8 mouse cellular contexts compared by ENCODE assay signal in the genomic region with DNA sequence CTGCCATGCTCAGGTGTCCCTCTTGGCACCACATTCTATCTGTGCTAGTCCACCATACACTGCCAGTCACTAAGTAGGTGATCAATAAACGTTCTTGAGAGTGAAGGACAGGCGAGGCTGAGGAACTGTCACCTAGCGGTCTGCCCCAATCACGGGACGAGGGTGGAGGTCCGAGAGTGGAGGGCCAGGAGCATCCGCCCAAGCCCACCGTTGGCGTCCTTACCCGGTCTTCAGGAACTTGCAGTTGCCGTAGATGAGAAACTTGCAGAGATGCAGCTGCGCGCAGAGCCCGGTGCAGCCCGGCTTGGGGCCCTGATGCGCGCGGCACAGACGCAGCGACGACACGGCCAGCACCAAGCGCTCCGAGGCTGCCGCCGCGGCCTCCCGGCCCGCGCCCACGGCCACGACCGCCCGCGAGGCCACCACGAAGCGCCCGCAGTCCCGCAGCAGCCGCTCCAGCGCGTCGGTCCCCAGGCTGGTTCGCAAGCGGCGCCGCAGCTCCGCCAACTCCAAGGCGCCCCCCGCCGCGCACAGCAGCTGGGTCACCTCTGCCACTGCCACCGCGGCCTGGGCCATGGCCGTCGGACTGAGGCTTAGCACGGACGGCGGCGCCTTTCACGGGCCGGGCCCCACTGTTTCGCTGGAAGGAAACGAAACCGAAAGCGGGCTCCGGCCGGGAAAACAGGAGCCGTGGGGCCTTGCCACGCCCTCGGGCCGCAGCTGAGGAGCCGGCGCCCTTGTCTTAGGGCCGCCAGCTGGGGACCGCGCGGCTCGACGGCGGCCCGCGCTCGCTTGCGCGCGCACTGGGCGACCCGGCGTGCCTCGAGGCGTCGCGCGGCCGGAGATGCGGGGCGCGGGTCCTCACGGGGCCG. TPM values are rescaled to one million over a fixed set of nuclear protein-coding genes. Genes with fewer than 3 reads are reported as not detected.
DNase-seq lines count a peak whose midpoint lies in the region; ATAC-seq and TF ChIP-seq lines count a peak whose summit lies in the region.

A gene (minus strand): TSS at position 766 of the 872 bp plus-strand sequence.

- peaks cover 68% of the 10 kb centered on the region for H3K27me3 ChIP-seq in forebrain, embryonic 13.5 days
- peaks cover 22% of the 10 kb centered on the region for H3K27me3 ChIP-seq in neural tube, embryonic 14.5 days (ENCODE audit: control insufficient read depth, insufficient read depth, low read length)

- intact Hi-C loops in heart, postnatal 10 days (cut with DNase I): no loop called here

- peak; percentile 54; the same call in 1 of the 2 replicates for TF ChIP-seq POLR2A in lung, adult 2 months (IDR thresholded peaks at IDR 0.05; ENCODE audit: borderline replicate concordance, extremely low read depth, low read depth, low read length)

- peak; percentile 88 for ATAC-seq in forebrain, embryonic 13.5 days
- peak; percentile 86 for ATAC-seq in neural tube, embryonic 14.5 days (ENCODE audit: low read depth)

- peaks cover 7% of the 10 kb centered on the region; the same call in 1 of the 2 replicates for H3K4me1 ChIP-seq in forebrain, embryonic 13.5 days
- H3K4me1 ChIP-seq in lung, adult 2 months (ENCODE audit: control insufficient read depth, insufficient read depth, low read length): peaks cover 16% of the 10 kb centered on the region
- no peaks in the 10 kb centered on the region for H3K4me1 ChIP-seq in neural tube, embryonic 14.5 days (ENCODE audit: control insufficient read depth, insufficient read depth, low read length)

- peak within 1 kb of the TSS; percentile 71 for H3K4me2 ChIP-seq in forebrain, embryonic 13.5 days
- H3K4me2 ChIP-seq in neural tube, embryonic 14.5 days (ENCODE audit: low read depth, low read length): peak within 1 kb of the TSS; percentile 55

- H3K9ac ChIP-seq in forebrain, embryonic 13.5 days: peak within 1 kb of the TSS; percentile 68
- peak within 1 kb of the TSS; percentile 55 for H3K9ac ChIP-seq in neural tube, embryonic 14.5 days (replicated peaks; ENCODE audit: low read depth, low read length)

- H3K27ac ChIP-seq in forebrain, embryonic 13.5 days: no peak within 1 kb of the TSS
- H3K27ac ChIP-seq in neural tube, embryonic 14.5 days (ENCODE audit: low read depth, low read length): no peak within 1 kb of the TSS

- DNase-seq in ES-CJ7 (ENCODE audit: low read depth, low spot score): peak; percentile 44
- DNase-seq in c-Kit-positive CD71-positive TER-119-positive erythroid progenitor cells, embryonic 14.5 days (ENCODE audit: low spot score): peak; percentile 62
- peak; percentile 87 to 88 for DNase-seq in heart, postnatal 10 days
- DNase-seq in kidney, postnatal 4 days: peak; percentile 85 to 92
- peak; percentile 85 for DNase-seq in lung, adult 2 months
- DNase-seq in testis, postnatal 10 days (ENCODE audit: low spot score): peak; percentile 84

- H3K36me3 ChIP-seq in forebrain, embryonic 13.5 days (ENCODE audit: poor library complexity, severe bottlenecking): no peaks in the 10 kb centered on the region
- H3K36me3 ChIP-seq in neural tube, embryonic 14.5 days (ENCODE audit: control insufficient read depth, insufficient read depth, low read length): no peaks in the 10 kb centered on the region

- peak within 1 kb of the TSS; percentile 65 for H3K4me3 ChIP-seq in forebrain, embryonic 13.5 days
- H3K4me3 ChIP-seq in lung, adult 2 months (replicated peaks; ENCODE audit: extremely low read depth, low read depth, low read length): peak within 1 kb of the TSS; percentile 68
- H3K4me3 ChIP-seq in neural tube, embryonic 14.5 days (ENCODE audit: low read depth, low read length): peak within 1 kb of the TSS; percentile 68

- TF ChIP-seq CTCF in lung, adult 2 months (IDR thresholded peaks at IDR 0.05; ENCODE audit: insufficient read depth, low read length): no peak

- peaks cover 5% of the 10 kb centered on the region; the same call in 1 of the 2 replicates for H3K9me3 ChIP-seq in forebrain, embryonic 13.5 days (replicated peaks)
- H3K9me3 ChIP-seq in neural tube, embryonic 14.5 days (ENCODE audit: control insufficient read depth, low read length): no peaks in the 10 kb centered on the region

- 4% methylated on average over 93 of the region's 101 CpGs for WGBS in forebrain, embryonic 13.5 days
- WGBS in lung, adult 2 months: under 1% methylated on average over 98 of the region's 101 CpGs
- 2% methylated on average over 81 of the region's 101 CpGs for WGBS in neural tube, embryonic 14.5 days

RNA-seq across cellular contexts. Expression of the gene that starts here (rescaled TPM):
- polyA plus RNA-seq in forebrain, embryonic 13.5 days (2015; fragmentation: Nextera tagmentation; extraction: Ambion mirVana): 1.8 and 2.1 TPM in 2 replicates
- total RNA-seq in heart, postnatal 10 days (2021): 10 to 100 TPM; 11.8 to 12.9 TPM
- polyA plus RNA-seq in lung, adult 2 months (2012; rRNA removed): 46.7 and 51.8 TPM in 2 replicates
- 1.6 and 4.0 TPM in 2 replicates for polyA plus RNA-seq in neural tube, embryonic 14.5 days (2014; fragmentation: Nextera tagmentation; extraction: Ambion mirVana)
